Mouse (Mus musculus) hindbrain, embryonic 10.5 days (tissue): ENCODE data around the gene P2ry12. TPM values are rescaled to one million over a fixed set of nuclear protein-coding genes. Genes with fewer than 3 reads are reported as not detected.
A peak's percentile ranks its signal among the peaks of the same experiment; 100 is the strongest.

Experiments
- DNase-seq: peaks from one replicate; pipeline ENCODE4 v3.0.0-alpha.2; 2017; ENCODE audit warnings: low spot score
- H3K27ac ChIP-seq: fragments of 300-500 bp; sonication (generic); 2 replicates; pipeline ENCODE4 v1.5.1; 2016; ENCODE audit warnings: mild to moderate bottlenecking, moderate library complexity
- H3K27me3 ChIP-seq: fragments of 300-500 bp; sonication (generic); 2 replicates; pipeline ENCODE4 v1.6.1; 2016; ENCODE audit warnings: mild to moderate bottlenecking; ENCODE audit not compliant: poor library complexity, insufficient read depth, severe bottlenecking
- H3K36me3 ChIP-seq: fragments of 300-500 bp; sonication (generic); 2 replicates; pipeline ENCODE4 v1.6.1; 2016; ENCODE audit warnings: mild to moderate bottlenecking, moderate library complexity
- H3K4me1 ChIP-seq: fragments of 300-500 bp; sonication (generic); replicated peaks from 2 replicates; pipeline ENCODE4 v1.6.1; 2016; ENCODE audit warnings: mild to moderate bottlenecking
- H3K4me3 ChIP-seq: fragments of 300-500 bp; sonication (generic); 2 replicates; pipeline ENCODE4 v1.5.1; 2016; ENCODE audit warnings: mild to moderate bottlenecking, moderate library complexity
- H3K9me3 ChIP-seq: fragments of 300-500 bp; sonication (generic); 2 replicates; pipeline ENCODE4 v1.6.1; 2016; ENCODE audit warnings: mild to moderate bottlenecking, moderate library complexity
- WGBS: fragments of 180-500 bp; shearing (Covaris S2); methylation state at CpG from one replicate; pipeline ENCODE4 v1.1.7; 2016; 5-methylcytosine and 5-hydroxymethylcytosine counted together
- polyA plus RNA-seq: library from polyadenylated mRNA; unstranded; fragments of >200 nt; fragmentation: Nextera tagmentation; extraction: Ambion mirVana; gene quantifications from 2 replicates; pipeline ENCODE4 v1.2.1, GENCODE M21; 2016

P2ry12 gene
- 1.3 and 2.2 TPM in 2 replicates for polyA plus RNA-seq

DNA sequence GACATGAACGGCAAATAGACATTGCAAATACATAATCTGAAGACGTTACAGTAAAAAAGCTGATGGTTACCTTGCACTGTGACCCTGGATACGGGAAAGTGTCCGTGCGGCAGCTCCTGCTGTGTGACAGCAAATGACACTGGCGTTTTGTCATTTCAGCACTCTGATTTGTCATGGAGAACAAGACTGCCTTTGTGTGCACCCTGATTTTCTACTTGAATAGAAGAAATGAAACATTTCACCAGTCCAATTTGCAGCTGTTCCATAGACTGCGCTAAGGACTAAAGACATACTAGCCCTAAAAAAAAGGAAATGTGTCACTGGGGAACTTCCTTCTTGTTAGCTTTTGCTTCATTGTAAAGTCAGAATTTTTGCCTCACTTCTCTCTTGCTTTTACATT is at the start of gene P2ry12:
Gene P2ry12, minus strand, starts transcription at position 168 of the 400 bp plus-strand sequence.
- no peaks in the 10 kb centered on the region for H3K9me3 ChIP-seq
- peaks cover 11% of the 10 kb centered on the region; the same call in 1 of the 2 replicates for H3K36me3 ChIP-seq
- peak within 1 kb of the TSS; percentile 59; the same call in 1 of the 2 replicates for H3K27ac ChIP-seq
- H3K4me1 ChIP-seq, result peaks cover 39% of the 10 kb centered on the region
- WGBS, result 13% methylated on average over 7 of the region's 7 CpGs
- H3K27me3 ChIP-seq, result no peaks in the 10 kb centered on the region
- peak; percentile 47 for DNase-seq
- H3K4me3 ChIP-seq, result no peak within 1 kb of the TSS

GRCm38 (mm10) chr3:59305518-59305917 is 42.8 kb upstream of the P2ry12 start:
- Histone ChIP-seq H3K36me3 (no peaks in the 10 kb centered on the region), H3K4me3 (no peak overlapping the region), H3K4me1 (no peaks in the 10 kb centered on the region), H3K9me3 (no peaks in the 10 kb centered on the region), H3K27me3 (no peaks in the 10 kb centered on the region), H3K27ac (no peak overlapping the region)
- 97% methylated on average over 2 of the region's 2 CpGs for WGBS
- no peak for DNase-seq

- no peak for DNase-seq
- Histone ChIP-seq H3K36me3 (no peaks in the 10 kb centered on the region), H3K27me3 (no peaks in the 10 kb centered on the region), H3K9me3 (no peaks in the 10 kb centered on the region), H3K27ac (no peak overlapping the region), H3K4me3 (no peak overlapping the region), H3K4me1 (no peaks in the 10 kb centered on the region)
- 93% methylated on average over 5 of the region's 5 CpGs for WGBS
Measured at GRCm38 (mm10) chr3:59304944-59305343, 42.3 kb upstream of the P2ry12 start.

GRCm38 (mm10) chr3:59297653-59298052 is 35.0 kb upstream of the P2ry12 start:
- Histone ChIP-seq H3K27me3 (no peaks in the 10 kb centered on the region), H3K27ac (no peak overlapping the region), H3K4me3 (no peak overlapping the region), H3K4me1 (no peaks in the 10 kb centered on the region), H3K36me3 (0 out of 2 replicates have a peak, but pooled peaks cover 4% of the 10 kb centered on the region), H3K9me3 (no peaks in the 10 kb centered on the region)
- 82% methylated on average over 16 of the region's 16 CpGs for WGBS
- DNase-seq, result no peak

- no peak for DNase-seq
- WGBS, result 94% methylated on average over 5 of the region's 5 CpGs
- no peaks in the 10 kb centered on the region for H3K27me3 ChIP-seq
- no peak overlapping the region for H3K4me3 ChIP-seq
- H3K9me3 ChIP-seq, result no peaks in the 10 kb centered on the region
- no peaks in the 10 kb centered on the region for H3K4me1 ChIP-seq
- H3K36me3 ChIP-seq, result 0 out of 2 replicates have a peak, but pooled peaks cover 4% of the 10 kb centered on the region
- H3K27ac ChIP-seq, result no peak overlapping the region
Measured at GRCm38 (mm10) chr3:59296563-59297130, 34.0 kb upstream of the P2ry12 start.

DNA sequence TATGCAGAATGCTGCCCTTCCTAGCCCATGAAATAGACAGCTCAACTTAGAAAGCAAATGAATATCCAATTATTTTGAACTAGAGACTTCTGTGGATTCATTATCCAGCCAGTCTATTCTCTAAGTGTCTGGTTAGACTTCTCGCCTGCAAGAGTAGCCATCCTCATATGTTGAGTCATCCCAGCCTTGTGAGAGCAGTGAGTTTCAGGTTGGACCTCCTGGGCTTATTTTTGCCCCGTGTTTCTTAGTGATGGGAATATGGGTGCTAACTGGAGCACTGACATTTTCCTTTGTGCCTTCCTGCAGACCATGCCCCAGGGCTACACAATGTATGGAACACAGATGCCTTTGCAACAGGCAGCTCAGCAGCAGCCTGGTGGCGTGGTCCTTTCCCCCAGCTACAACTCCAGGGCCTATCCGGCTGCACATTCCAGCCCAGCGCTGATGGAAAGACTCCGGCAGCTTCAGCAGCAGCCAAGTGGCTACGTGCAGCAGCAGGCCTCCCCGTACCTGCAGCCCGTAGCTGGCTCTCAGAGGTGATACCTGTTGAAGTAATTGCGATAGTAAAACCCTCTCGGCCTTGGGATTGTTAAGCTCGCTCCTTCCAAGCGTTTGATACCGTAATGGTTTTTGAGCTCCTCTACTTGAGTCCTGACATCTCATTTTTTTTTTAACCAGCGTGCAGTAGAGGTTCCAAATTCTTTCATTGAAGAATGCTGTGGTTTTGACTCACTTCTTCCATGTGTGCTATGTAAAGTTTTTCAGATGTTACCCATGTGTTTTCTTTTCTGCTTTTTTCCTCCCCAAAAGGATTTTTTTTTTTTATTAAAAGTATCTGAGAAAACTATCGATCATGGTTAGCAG is 33.3 kb upstream of the P2ry12 start:
- H3K4me3 ChIP-seq, result no peak overlapping the region
- H3K4me1 ChIP-seq, result no peaks in the 10 kb centered on the region
- 91% methylated on average over 16 of the region's 16 CpGs for WGBS

GRCm38 (mm10) chr3:59293437-59294199 is 30.9 kb upstream of the P2ry12 start:
- H3K4me1 ChIP-seq, result no peaks in the 10 kb centered on the region
- H3K4me3 ChIP-seq, result no peak overlapping the region
- no peak for DNase-seq
- H3K9me3 ChIP-seq, result no peaks in the 10 kb centered on the region
- H3K27ac ChIP-seq, result no peak overlapping the region
- WGBS, result 90% methylated on average over 5 of the region's 5 CpGs
- 0 out of 2 replicates have a peak, but pooled peaks cover 4% of the 10 kb centered on the region for H3K36me3 ChIP-seq
- no peaks in the 10 kb centered on the region for H3K27me3 ChIP-seq

More for the DNA sequence above, 33.3 kb upstream of the P2ry12 start:
- H3K36me3 ChIP-seq, result 0 out of 2 replicates have a peak, but pooled peaks cover 4% of the 10 kb centered on the region
- H3K27ac ChIP-seq, result no peak overlapping the region
- no peaks in the 10 kb centered on the region for H3K9me3 ChIP-seq
- no peak for DNase-seq
- no peaks in the 10 kb centered on the region for H3K27me3 ChIP-seq

DNA sequence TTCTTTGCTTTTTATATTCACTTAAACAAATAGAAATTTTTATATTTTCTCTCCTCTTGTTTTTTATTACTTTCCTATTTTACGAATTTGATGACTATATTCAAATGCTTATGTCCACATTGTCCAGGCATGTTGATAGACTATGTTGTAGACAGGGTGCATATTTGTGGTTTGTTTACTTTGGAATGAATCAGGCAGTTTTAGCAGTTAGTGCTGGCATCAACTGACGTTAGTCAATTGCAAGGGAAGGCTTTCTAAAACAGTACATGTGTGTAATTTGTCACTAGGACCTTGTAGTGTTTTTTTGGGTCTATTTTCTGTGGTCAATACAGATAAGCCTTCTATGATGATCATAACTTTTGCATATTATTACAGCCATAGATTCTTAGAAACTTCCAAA is 27.9 kb upstream of the P2ry12 start:
- DNase-seq, result no peak
- Histone ChIP-seq H3K27me3 (no peaks in the 10 kb centered on the region), H3K36me3 (no peaks in the 10 kb centered on the region), H3K9me3 (no peaks in the 10 kb centered on the region), H3K4me3 (no peak overlapping the region), H3K27ac (no peak overlapping the region), H3K4me1 (no peaks in the 10 kb centered on the region)
- 79% methylated on average over 2 of the region's 2 CpGs for WGBS

DNA sequence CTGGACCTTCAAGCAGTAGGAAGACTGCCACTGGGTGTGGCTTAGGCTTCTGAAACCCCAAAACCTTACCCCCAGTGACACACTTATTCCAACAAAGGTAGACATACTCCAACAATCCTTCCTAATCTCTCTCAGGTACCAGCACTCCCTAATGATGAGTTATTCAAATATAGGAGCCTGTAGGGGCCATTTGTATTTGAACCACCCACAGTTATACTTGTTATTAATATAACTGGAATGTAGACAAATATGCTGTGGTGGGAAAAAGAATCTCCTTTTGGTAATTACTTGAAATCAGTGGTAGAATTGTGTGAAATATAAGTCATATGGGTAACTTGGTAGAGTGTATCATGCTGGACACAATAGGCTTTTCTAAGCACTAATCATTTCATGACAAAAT is 15.9 kb upstream of the P2ry12 start:
- peaks cover 8% of the 10 kb centered on the region for H3K36me3 ChIP-seq
- H3K4me3 ChIP-seq, result no peak overlapping the region
- H3K27ac ChIP-seq, result peak overlapping the region; percentile 6; the same call in 1 of the 2 replicates
- H3K27me3 ChIP-seq, result no peaks in the 10 kb centered on the region
- no peaks in the 10 kb centered on the region for H3K9me3 ChIP-seq
- peaks cover 15% of the 10 kb centered on the region for H3K4me1 ChIP-seq
- no peak for DNase-seq

DNA sequence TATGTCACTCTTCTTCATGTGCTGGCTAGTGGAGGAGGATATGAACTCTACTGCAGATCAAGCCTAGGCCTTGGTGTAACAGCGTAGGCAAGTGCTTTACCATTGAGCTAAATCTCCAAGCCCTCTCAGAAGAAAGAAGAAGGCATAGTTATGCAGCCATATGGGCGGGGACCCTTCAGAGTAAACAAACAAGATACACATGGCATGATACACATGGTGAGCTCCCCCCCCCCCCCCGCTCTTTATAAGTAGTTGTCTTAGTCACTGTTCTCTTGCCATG is 15.5 kb upstream of the P2ry12 start:
- Histone ChIP-seq H3K9me3 (no peaks in the 10 kb centered on the region), H3K4me1 (peaks cover 15% of the 10 kb centered on the region), H3K36me3 (peaks cover 8% of the 10 kb centered on the region), H3K4me3 (no peak overlapping the region), H3K27me3 (no peaks in the 10 kb centered on the region), H3K27ac (peak overlapping the region; percentile 6; the same call in 1 of the 2 replicates)
- 80% methylated on average over 3 of the region's 3 CpGs for WGBS
- no peak for DNase-seq

- peak; percentile 43 for DNase-seq
- H3K27me3 ChIP-seq, result no peaks in the 10 kb centered on the region
- H3K9me3 ChIP-seq, result no peaks in the 10 kb centered on the region
- peaks cover 8% of the 10 kb centered on the region for H3K36me3 ChIP-seq
- H3K4me3 ChIP-seq, result no peak overlapping the region
- peaks cover 15% of the 10 kb centered on the region for H3K4me1 ChIP-seq
- WGBS, result 13% methylated on average over 3 of the region's 3 CpGs
- H3K27ac ChIP-seq, result peak overlapping the region; percentile 6; the same call in 1 of the 2 replicates
Measured at GRCm38 (mm10) chr3:59277502-59278253, 15.0 kb upstream of the P2ry12 start.

GRCm38 (mm10) chr3:59270811-59271210 is 8.1 kb upstream of the P2ry12 start:
- Histone ChIP-seq H3K4me1 (no peaks in the 10 kb centered on the region), H3K27ac (no peak overlapping the region), H3K27me3 (no peaks in the 10 kb centered on the region), H3K36me3 (peaks cover 8% of the 10 kb centered on the region), H3K4me3 (no peak overlapping the region), H3K9me3 (no peaks in the 10 kb centered on the region)
- 90% methylated on average over 6 of the region's 6 CpGs for WGBS
- DNase-seq, result no peak
